In the genomic region with DNA sequence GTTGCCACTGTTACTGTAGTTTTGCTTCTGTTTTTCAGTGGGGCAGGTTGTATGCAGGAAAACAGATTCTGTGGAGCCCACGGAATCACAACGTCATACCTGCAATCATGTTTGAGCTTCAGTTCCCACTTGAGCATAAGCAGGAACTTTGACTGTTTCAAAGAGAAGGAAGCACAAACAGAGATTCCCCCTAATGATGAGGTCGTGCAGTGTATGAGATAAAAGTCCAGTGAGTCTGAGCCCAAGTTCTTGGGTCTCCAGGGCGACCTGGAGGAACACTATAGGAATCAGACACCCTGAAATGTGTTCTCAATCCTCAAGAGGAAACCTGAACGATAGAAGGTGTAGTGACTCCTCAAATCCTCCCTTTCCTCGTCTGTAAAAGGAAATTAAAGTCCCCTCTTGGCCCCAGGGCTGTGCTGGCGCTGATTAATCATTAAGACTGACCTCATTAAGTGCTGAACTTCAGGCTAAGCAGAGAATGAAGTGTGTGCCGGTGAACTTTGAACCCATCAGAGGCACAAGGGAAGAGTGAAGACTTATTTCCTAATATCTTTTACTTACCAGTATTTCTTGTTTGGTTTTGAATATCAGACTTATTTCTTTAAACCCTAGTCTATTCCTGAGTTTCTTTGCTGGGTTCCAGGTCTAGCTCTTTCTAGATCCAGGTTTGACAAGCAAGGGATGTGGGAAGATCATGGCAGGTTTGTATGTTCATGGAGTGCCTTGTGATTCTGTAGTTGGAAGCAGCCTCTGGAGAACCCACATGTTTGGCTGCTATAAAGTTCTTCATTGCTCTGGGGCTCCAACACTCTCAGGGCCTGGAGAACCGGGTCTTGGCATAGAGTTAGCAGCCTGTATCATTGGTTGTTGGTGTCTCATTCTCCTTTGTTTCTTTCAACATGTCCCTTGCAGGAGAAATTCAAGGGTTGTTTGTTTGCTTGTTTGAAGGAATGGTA, we compare ENCODE assay signal across 20 mouse cellular contexts. TPM values are rescaled to one million over a fixed set of nuclear protein-coding genes. Genes with fewer than 3 reads are reported as not detected.
DNase-seq lines count a peak whose midpoint lies in the region; ATAC-seq and TF ChIP-seq lines count a peak whose summit lies in the region.
"Had no signal": no experiment of that assay in that cellular context is flagged by ENCODE, and none has a peak within 500 bp of the region (broad histone marks: within the 10 kb centered on the region; RNA-seq: fewer than 3 reads in every experiment).

No protein-coding gene starts in this region.

- H3K9me3 ChIP-seq in intestine, postnatal 0 days (ENCODE audit: control insufficient read depth): no peaks in the 10 kb centered on the region
- H3K9me3 ChIP-seq in midbrain, embryonic 15.5 days: no peaks in the 10 kb centered on the region
- H3K9me3 ChIP-seq: embryonic facial prominence, embryonic 13.5 days; forebrain, embryonic 15.5 days; hindbrain, embryonic 10.5 days; limb, embryonic 13.5 days; liver, embryonic 15.5 days; midbrain, embryonic 13.5 days; neural tube, embryonic 13.5 days had no signal

- peaks cover 6% of the 10 kb centered on the region; the same call in 1 of the 2 replicates for H3K4me1 ChIP-seq in intestine, postnatal 0 days (replicated peaks; ENCODE audit: control insufficient read depth, insufficient read depth, low read length)
- H3K4me1 ChIP-seq in small intestine, adult 2 months (ENCODE audit: control insufficient read depth, insufficient read depth, insufficient read length, low read length): peaks cover 11% of the 10 kb centered on the region; the same call in 1 of the 2 replicates
- H3K4me1 ChIP-seq in midbrain, embryonic 15.5 days: no peaks in the 10 kb centered on the region
- H3K4me1 ChIP-seq: liver, embryonic 15.5 days; midbrain, embryonic 13.5 days; neural tube, embryonic 13.5 days had no signal

- DNase-seq in kidney, adult 9 months: peak; percentile 89
- peak; percentile 69 to 82 for DNase-seq in kidney, postnatal 25 days
- DNase-seq in layer of hippocampus, postnatal 14 days (ENCODE audit: low spot score in 2 of 2): no peak
- no peak for DNase-seq in urinary bladder, postnatal 36 days (ENCODE audit: low spot score in 2 of 2)
- no peak for DNase-seq in gastrocnemius, adult 18-20 months (ENCODE audit: low spot score)
- DNase-seq: adrenal gland, adult 2 months; cerebellum, postnatal 10 days; gastrocnemius, postnatal 36 days; right cerebral cortex, postnatal 14 days; thymus, postnatal 14 days had no signal

- H3K4me2 ChIP-seq in intestine, postnatal 0 days (replicated peaks; ENCODE audit: low read depth): peak overlapping the region; percentile 35
- H3K4me2 ChIP-seq in midbrain, embryonic 15.5 days: no peak overlapping the region
- H3K4me2 ChIP-seq: embryonic facial prominence, embryonic 13.5 days; forebrain, embryonic 15.5 days; limb, embryonic 13.5 days; liver, embryonic 15.5 days; midbrain, embryonic 13.5 days; neural tube, embryonic 13.5 days had no signal

- no peak for TF ChIP-seq CTCF in intestine, postnatal 0 days (IDR thresholded peaks at IDR 0.05; ENCODE audit: low read depth)
- no peak for TF ChIP-seq CTCF in small intestine, adult 2 months (IDR thresholded peaks at IDR 0.05; ENCODE audit: extremely low read depth, insufficient read length, insufficient replicate concordance, low read depth, low read length)

- no peaks in the 10 kb centered on the region for H3K27me3 ChIP-seq in intestine, postnatal 0 days (replicated peaks; ENCODE audit: control insufficient read depth, insufficient read depth, low read length)
- no peaks in the 10 kb centered on the region for H3K27me3 ChIP-seq in small intestine, adult 2 months (ENCODE audit: control insufficient read depth, insufficient read depth, low read length)
- 0 out of 2 replicates have a peak, but pooled peaks cover 3% of the 10 kb centered on the region for H3K27me3 ChIP-seq in midbrain, embryonic 15.5 days (replicated peaks)
- H3K27me3 ChIP-seq: embryonic facial prominence, embryonic 13.5 days; forebrain, embryonic 15.5 days; limb, embryonic 13.5 days; liver, embryonic 15.5 days; neural tube, embryonic 13.5 days had no signal

- TF ChIP-seq POLR2A in small intestine, adult 2 months (IDR thresholded peaks at IDR 0.05; ENCODE audit: low read depth, low read length): no peak

- 35% methylated on average over 9 of the region's 9 CpGs for WGBS in intestine, postnatal 0 days
- 23% methylated on average over 9 of the region's 9 CpGs for WGBS in small intestine, adult 2 months
- 80% methylated on average over 9 of the region's 9 CpGs for WGBS in midbrain, embryonic 15.5 days

- no peak overlapping the region for H3K4me3 ChIP-seq in intestine, postnatal 0 days (ENCODE audit: low read depth, low read length)
- H3K4me3 ChIP-seq in small intestine, adult 2 months (ENCODE audit: low read depth, low read length): no peak overlapping the region
- no peak overlapping the region for H3K4me3 ChIP-seq in midbrain, embryonic 15.5 days
- H3K4me3 ChIP-seq: embryonic facial prominence, embryonic 13.5 days; forebrain, embryonic 15.5 days; hindbrain, embryonic 10.5 days; limb, embryonic 13.5 days; liver, embryonic 15.5 days; midbrain, embryonic 13.5 days; neural tube, embryonic 13.5 days had no signal

- no peaks in the 10 kb centered on the region for H3K36me3 ChIP-seq in intestine, postnatal 0 days (ENCODE audit: control insufficient read depth, insufficient read depth)
- H3K36me3 ChIP-seq in small intestine, adult 2 months (ENCODE audit: control insufficient read depth, insufficient read depth, low read length): no peaks in the 10 kb centered on the region
- no peaks in the 10 kb centered on the region for H3K36me3 ChIP-seq in midbrain, embryonic 15.5 days (replicated peaks)
- H3K36me3 ChIP-seq: embryonic facial prominence, embryonic 13.5 days; forebrain, embryonic 15.5 days; hindbrain, embryonic 10.5 days; limb, embryonic 13.5 days; liver, embryonic 15.5 days; midbrain, embryonic 13.5 days; neural tube, embryonic 13.5 days had no signal

- peak overlapping the region; percentile 88 for H3K27ac ChIP-seq in intestine, postnatal 0 days (ENCODE audit: low read depth, low read length)
- H3K27ac ChIP-seq in small intestine, adult 2 months (ENCODE audit: insufficient read depth, low read depth, low read length): peak overlapping the region; percentile 84
- no peak overlapping the region for H3K27ac ChIP-seq in midbrain, embryonic 15.5 days
- H3K27ac ChIP-seq: embryonic facial prominence, embryonic 13.5 days; forebrain, embryonic 15.5 days; limb, embryonic 13.5 days; liver, embryonic 15.5 days; midbrain, embryonic 13.5 days; neural tube, embryonic 13.5 days had no signal

- no peak overlapping the region for H3K9ac ChIP-seq in intestine, postnatal 0 days (ENCODE audit: low read depth, low read length)
- no peak overlapping the region for H3K9ac ChIP-seq in midbrain, embryonic 15.5 days
- H3K9ac ChIP-seq: embryonic facial prominence, embryonic 13.5 days; forebrain, embryonic 15.5 days; limb, embryonic 13.5 days; liver, embryonic 15.5 days; midbrain, embryonic 13.5 days; neural tube, embryonic 13.5 days had no signal

- peak; percentile 96 for ATAC-seq in intestine, postnatal 0 days
- ATAC-seq in midbrain, embryonic 15.5 days (replicated peaks): no peak
- ATAC-seq: forebrain, embryonic 15.5 days; midbrain, embryonic 13.5 days had no signal

RNA-seq across cellular contexts. Expression of a gene that starts 39.3 kb away (rescaled TPM):
- 4.9 and 5.9 TPM in 2 replicates for polyA plus RNA-seq in intestine, postnatal 0 days (2015; fragmentation: Nextera tagmentation; extraction: Ambion mirVana)
- 2.0 and 2.1 TPM in 2 replicates for polyA plus RNA-seq in small intestine, adult 2 months (2012; rRNA removed)
- 10 to 100 TPM; 49.2 to 52.8 TPM for total RNA-seq in layer of hippocampus, postnatal 14 days (2021)
- total RNA-seq in gastrocnemius, adult 18-20 months (2021): 1 to 10 TPM; 3.6 to 4.0 TPM
- polyA plus RNA-seq in midbrain, embryonic 15.5 days (2015; fragmentation: Nextera tagmentation; extraction: Ambion mirVana): 15.3 and 18.5 TPM in 2 replicates

Comparison
In these comparisons a context has a peak if more than half of its experiments do, and no peak if none do; other contexts are left out.
1. DNase-seq: peak in kidney, adult 9 months (single experiment) and kidney, postnatal 25 days (2 of 2); none in layer of hippocampus, postnatal 14 days (0 of 2), urinary bladder, postnatal 36 days (0 of 2) and gastrocnemius, adult 18-20 months (single experiment).